Mouse (Mus musculus) neural tube, embryonic 10.5 days (tissue): Measurements from ENCODE around the gene Nup62.
"Not testable (repeated sequence)": the region's sequence is repeated elsewhere in the genome, so short reads cannot be mapped to it uniquely, and the experiment has no call there.

Source experiments
- DNase-seq: peaks from one replicate; pipeline ENCODE4 v3.0.0-alpha.2; 2017; ENCODE audit warnings: low spot score; ENCODE audit errors: extremely low spot score

The Nup62 gene

DNA sequence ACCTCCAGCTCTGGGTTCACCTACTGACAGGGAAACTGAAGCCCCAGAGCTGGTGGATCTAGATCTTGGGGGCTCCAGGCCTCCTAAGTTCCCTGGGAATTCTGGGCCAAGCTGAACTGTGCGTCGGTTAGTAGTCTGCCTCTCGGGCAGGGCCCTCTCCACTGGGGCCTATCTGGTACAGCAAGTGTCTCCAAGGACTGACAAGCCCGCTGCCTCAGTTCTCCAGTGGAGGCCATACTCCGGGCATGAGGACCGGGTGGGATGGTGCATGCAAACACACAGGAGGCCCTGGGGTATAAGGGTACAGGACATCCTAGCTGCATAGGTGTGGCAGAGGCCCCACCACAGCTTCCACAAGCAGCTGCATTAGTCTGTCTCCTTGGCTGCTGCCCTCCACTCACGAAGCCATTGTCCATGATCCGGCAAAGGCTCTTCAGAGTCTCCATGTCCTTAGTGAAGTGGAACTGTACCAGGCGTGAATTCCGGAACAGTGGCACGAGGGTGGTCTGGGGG lies 48.1 kb downstream of the Nup62 start:
- DNase-seq, result no peak

DNA sequence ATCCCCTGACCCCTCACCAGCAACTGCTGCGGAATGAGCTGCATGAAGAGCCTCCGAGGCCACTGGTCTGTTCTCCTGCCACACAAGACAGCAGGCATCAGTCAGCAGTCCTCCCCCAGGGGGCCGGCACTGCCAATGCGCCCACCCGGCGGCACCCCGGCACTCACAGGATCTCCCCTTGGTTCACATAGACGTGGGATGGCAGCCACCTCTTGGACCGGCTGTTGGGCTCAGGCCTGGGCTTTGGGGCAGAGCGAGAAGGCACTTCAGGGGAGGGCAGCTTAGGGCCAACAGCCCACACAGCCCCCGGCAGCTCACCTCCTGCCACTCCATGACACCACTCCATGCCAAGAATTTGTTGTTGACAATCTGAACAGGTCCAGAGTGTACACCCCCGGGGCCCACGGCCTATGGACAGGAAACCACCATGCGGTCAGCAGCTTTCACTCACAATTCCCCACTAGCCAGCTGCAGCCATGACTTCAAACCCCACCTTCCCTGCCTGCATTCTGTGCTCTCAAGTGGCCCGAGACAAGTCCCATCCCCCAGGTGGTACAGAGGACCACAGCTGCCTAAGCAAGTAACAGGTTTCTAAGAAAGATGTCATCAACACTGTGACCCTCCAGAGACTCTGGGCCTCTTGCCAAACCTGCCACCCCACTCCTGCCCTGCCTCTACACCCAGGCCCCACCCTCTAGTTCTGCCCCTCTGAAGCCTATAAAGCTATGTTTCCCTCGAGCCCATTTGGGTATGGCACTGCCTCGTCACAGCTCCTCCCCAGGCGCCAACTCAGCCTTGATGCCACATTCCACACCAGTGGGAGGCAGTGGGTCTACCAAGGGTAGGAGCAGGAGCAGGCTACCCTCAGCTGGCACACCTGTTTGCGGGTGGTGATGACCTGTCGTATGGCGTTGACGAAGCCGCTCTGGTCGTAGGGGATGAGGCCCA lies 49.0 kb downstream of the Nup62 start:
- DNase-seq, result no peak

- DNase-seq, result no peak
These were observed 50.6 kb downstream of the Nup62 start for GRCm38 (mm10) chr7:44866276-44867009.

GRCm38 (mm10) chr7:44867010-44867702 lies 51.3 kb downstream of the Nup62 start:
- DNase-seq, result no peak

GRCm38 (mm10) chr7:44867802-44868201 lies 51.9 kb downstream of the Nup62 start:
- DNase-seq, result no peak

DNA sequence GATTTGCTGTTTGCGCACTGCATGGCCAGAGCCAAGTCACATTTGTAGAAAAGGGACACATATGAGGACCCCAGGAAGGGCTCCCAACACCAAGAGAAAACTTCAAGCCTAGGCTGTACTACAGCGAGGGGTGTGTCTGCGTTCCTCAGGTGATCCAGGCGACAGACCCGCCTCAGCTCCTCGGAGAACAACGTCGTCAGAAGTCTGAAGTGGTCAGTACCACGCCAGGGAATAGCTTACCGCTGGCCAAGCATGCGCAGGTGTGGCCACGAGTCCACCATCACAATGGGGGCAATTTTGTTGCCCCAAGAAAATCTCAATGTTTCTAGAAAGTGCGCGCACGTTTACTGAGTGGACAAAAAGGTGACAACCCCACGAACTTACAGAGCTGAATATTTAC lies 52.6 kb downstream of the Nup62 start:
- no peak for DNase-seq

GRCm38 (mm10) chr7:44868919-44869696 lies 53.2 kb downstream of the Nup62 start:
- DNase-seq, result peak; percentile 85

DNA sequence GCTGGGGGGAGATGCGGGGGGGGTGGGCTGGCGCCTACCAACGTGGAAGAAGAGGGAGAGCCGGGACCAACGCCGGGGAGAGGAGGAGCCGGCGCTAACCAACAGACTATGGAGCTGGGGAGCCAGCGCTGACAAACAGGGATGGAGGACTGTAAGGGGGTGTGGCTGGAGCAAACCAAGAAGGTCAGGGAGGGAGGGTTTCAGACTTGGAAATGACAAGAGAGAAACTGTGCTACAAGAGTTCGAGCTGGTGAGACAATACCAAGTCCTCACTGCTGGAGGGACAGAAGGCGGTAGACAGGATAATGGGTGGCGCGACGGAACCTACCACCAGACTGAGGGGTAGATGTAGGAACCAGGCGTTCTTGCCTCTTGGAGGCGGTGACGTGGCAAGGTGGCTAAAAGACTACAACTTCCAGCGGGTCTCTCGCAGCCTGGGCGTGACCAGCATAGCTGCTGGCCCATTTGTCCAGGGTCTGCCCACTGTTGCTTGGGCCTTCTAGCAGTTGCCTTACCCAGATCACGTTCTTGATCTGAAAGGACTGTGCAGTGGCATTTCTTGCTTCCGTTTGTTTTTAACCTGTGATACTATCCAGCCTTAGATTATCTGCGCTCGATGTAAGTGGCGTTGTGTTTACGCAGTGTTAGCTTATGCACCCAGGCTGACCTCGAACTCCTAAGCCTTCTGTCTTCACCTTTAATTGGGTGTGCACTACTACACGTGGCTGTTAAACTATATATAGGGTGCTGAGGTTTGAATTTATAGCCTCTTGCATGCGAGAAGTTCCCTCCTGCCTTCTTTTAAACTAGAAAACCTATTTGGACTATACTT lies 54.0 kb downstream of the Nup62 start, which contains the start of gene Ptov1:
Gene Ptov1 (minus strand): TSS at position 92 of the 832 bp plus-strand sequence.
- peak; percentile 94 for DNase-seq

DNA sequence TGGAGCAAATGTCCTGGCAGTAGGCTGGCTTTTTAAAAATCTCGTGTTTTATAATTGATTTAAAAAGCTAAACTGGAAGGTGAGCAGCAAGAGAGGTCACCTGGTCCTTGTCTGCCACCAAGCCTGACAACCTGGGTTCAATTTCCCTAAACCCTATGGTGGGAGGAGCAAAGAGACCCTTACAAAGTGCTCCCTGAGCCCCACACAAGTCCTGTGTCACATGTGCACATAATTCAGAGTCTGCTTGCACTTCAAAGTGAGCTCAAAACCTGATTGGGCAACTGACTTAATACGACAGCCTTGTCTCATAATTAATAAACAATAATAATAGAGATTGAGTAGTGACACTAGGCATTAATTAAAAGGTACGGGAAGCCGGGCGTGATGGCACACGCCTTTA lies 54.7 kb downstream of the Nup62 start:
- DNase-seq, result no peak

DNA sequence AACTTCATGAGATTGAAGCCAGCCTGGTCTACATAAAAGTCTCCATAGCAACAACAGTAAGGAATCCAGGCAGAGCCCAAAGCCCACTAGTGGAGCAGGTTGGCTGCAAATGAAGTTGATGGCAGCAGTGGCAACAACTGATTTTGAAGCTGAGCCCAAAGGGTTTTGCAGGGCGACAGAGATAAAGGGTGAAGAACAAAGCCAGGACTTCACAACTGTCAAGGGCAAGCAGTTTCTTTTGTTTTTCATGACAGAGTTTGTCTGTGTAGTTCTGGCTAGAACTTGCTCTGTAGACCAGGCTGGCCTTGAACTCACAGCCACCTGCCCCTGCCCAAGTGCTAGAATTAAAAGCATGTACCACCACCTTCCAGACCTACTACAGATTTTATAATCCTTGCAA lies 55.3 kb downstream of the Nup62 start:
- DNase-seq, result no peak

DNA sequence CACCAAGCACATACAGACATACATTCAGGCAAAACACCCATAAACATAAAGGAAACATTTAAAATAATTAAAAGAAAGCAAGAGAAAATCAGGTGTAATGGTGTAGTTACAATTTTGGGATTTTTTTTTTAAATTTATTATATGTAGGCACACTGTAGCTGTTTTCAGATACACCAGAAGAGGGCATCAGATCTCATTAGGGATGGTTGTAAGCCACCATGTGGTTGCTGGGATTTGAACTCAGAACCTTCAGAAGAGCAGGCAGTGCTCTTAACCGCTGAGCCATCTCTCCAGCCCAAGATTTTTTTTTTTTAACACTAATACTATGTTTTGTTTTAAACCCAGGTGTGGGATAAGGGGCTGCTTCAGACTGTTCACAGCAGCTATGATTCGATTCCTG lies 55.9 kb downstream of the Nup62 start:
- DNase-seq, result not testable (repeated sequence)

- no peak for DNase-seq
These were observed 61.9 kb downstream of the Nup62 start for GRCm38 (mm10) chr7:44877833-44878232.
